Mouse (Mus musculus) olfactory bulb, adult 2 months (tissue): ENCODE results near the gene Sf3a2. TPM values are rescaled to one million over a fixed set of nuclear protein-coding genes. Genes with fewer than 3 reads are reported as not detected.

Source experiments
- H3K27ac ChIP-seq: fragments of 200-500 bp; 2 replicates; pipeline ENCODE4 v1.5.1; 2012; ENCODE audit warnings: low read depth, low read length; ENCODE audit not compliant: insufficient read depth
- H3K4me1 ChIP-seq: fragments of 200-500 bp; 2 replicates; pipeline ENCODE4 v1.6.1; 2012; ENCODE audit warnings: low read length; ENCODE audit not compliant: control insufficient read depth, insufficient read depth
- H3K4me3 ChIP-seq: fragments of 200-500 bp; 2 replicates; pipeline ENCODE4 v1.5.1; 2012; ENCODE audit warnings: mild to moderate bottlenecking, low read depth, low read length, moderate library complexity; ENCODE audit not compliant: insufficient read depth
- CTCF ChIP-seq: fragments of 200-500 bp; IDR thresholded peaks from 2 replicates; pipeline ENCODE4 v1.5.1; 2012; ENCODE audit warnings: low read depth, mild to moderate bottlenecking, low read length, moderate library complexity; ENCODE audit not compliant: insufficient read depth
- POLR2A ChIP-seq: fragments of 200-500 bp; IDR thresholded peaks from 2 replicates; pipeline ENCODE4 v1.6.1; 2012; ENCODE audit warnings: mild to moderate bottlenecking, low read depth, low read length, moderate library complexity; ENCODE audit not compliant: insufficient read depth
- WGBS: fragments of 180-500 bp; shearing (Covaris S2); methylation state at CpG from one replicate; pipeline ENCODE4 v1.1.7; 2018; 5-methylcytosine and 5-hydroxymethylcytosine counted together
- polyA plus RNA-seq: library from polyadenylated mRNA; stranded (reverse); fragments of >200 nt; gene quantifications from 2 replicates; pipeline ENCODE4 v1.2.4, GENCODE M21; 2012; ENCODE audit warnings: low replicate concordance; ENCODE audit not compliant: missing spikeins, insufficient read depth, insufficient read length

Gene Sf3a2
- polyA plus RNA-seq, 1 experiment, result not detected

DNA sequence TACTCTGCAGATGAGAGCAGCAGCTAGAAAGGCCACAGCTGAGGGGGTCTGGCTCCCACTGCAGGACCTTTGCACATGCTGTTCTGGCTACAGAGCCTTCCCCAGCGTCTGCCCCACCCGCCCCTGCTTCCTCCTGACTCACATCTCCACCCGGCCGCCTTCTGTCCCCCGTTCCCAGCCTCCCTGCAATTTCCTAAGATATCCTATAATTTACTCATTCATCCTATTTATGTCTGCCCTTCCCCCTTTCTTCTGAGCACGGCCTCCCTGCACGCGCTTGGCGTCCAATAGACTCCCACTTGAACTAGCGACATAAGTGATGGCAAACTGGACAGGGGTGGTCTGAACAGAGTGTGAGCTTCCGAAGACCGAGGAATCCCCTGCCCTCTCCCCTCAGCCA lies 47.7 kb downstream of the Sf3a2 start:
- 24% methylated on average over 12 of the region's 12 CpGs for WGBS
- Histone ChIP-seq H3K27ac (no peak overlapping the region), H3K4me1 (peaks cover 34% of the 10 kb centered on the region), H3K4me3 (no peak overlapping the region)
- TF ChIP-seq CTCF (no peak), POLR2A (no peak)

DNA sequence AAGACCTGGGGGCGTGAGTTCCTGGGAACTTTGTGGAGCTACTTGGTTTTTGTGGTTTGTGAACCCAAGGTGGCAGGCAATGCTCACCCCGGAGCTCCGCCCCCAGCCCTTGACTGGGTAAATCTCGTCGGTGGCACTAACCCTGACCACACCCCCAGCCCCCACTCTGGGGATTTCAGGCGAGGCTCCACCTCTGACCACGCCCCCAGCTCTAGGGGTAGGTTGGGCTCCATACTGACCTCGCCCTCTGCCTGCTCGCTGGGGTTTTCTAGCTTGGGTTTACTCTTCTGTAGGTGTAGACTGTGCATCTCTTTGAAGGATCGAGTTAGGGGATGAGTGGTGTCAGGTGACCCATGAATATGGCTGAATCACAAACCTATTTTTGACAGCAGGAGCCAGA lies 50.6 kb downstream of the Sf3a2 start:
- no peak overlapping the region for H3K4me3 ChIP-seq
- peaks cover 34% of the 10 kb centered on the region for H3K4me1 ChIP-seq
- WGBS, result 26% methylated on average over 10 of the region's 10 CpGs
- no peak overlapping the region for H3K27ac ChIP-seq
- TF ChIP-seq CTCF (no peak), POLR2A (no peak)

Other genes starting within 250 kb of the Sf3a2 start
- gene Rexo1, start 236.6 kb upstream of the Sf3a2 start, polyA plus RNA-seq, result not detected in 2 replicates
- not detected in 2 replicates for gene Klf16, start 220.9 kb upstream of the Sf3a2 start, polyA plus RNA-seq
- gene Abhd17a, start 207.9 kb upstream of the Sf3a2 start, polyA plus RNA-seq, result not detected in 2 replicates
- not detected in 2 replicates for gene Scamp4, start 195.3 kb upstream of the Sf3a2 start, polyA plus RNA-seq
- not detected in 2 replicates for gene Adat3, start 195.3 kb upstream of the Sf3a2 start, polyA plus RNA-seq
- not detected in 2 replicates for gene Gm49322, start 192.2 kb upstream of the Sf3a2 start, polyA plus RNA-seq
- 431 TPM in 1 of 2 replicates, not detected in the other for gene Csnk1g2, start 175.4 kb upstream of the Sf3a2 start, polyA plus RNA-seq
- gene Btbd2, start 141.1 kb upstream of the Sf3a2 start, polyA plus RNA-seq, result not detected in 2 replicates
- gene Mknk2, start 120.1 kb upstream of the Sf3a2 start, polyA plus RNA-seq, result not detected in 2 replicates
- not detected in 2 replicates for gene Mob3a, start 96.2 kb upstream of the Sf3a2 start, polyA plus RNA-seq
- not detected in 2 replicates for gene Izumo4, start 96.0 kb upstream of the Sf3a2 start, polyA plus RNA-seq
- gene Ap3d1, start 55.9 kb upstream of the Sf3a2 start, polyA plus RNA-seq, result 105 TPM in 1 of 2 replicates, not detected in the other
- 106 and 235 TPM in 2 replicates for gene Dot1l, start 43.0 kb upstream of the Sf3a2 start, polyA plus RNA-seq
- gene Plekhj1, start 428 bp downstream of the Sf3a2 start, polyA plus RNA-seq, result not detected in 2 replicates
- not detected in 2 replicates for gene Amh, start 7.0 kb downstream of the Sf3a2 start, polyA plus RNA-seq
- not detected in 2 replicates for gene Jsrp1, start 15.3 kb downstream of the Sf3a2 start, polyA plus RNA-seq
- gene Oaz1, start 28.5 kb downstream of the Sf3a2 start, polyA plus RNA-seq, result 801 TPM in 1 of 2 replicates, not detected in the other
- gene Lingo3, start 45.8 kb downstream of the Sf3a2 start, polyA plus RNA-seq, result not detected in 2 replicates
- not detected in 2 replicates for gene Lsm7, start 57.0 kb downstream of the Sf3a2 start, polyA plus RNA-seq
- not detected in 2 replicates for gene Sppl2b, start 57.1 kb downstream of the Sf3a2 start, polyA plus RNA-seq
- gene Tmprss9, start 73.7 kb downstream of the Sf3a2 start, polyA plus RNA-seq, result not detected in 2 replicates
- not detected in 2 replicates for gene Timm13, start 102.8 kb downstream of the Sf3a2 start, polyA plus RNA-seq
- not detected in 2 replicates for gene Lmnb2, start 120.0 kb downstream of the Sf3a2 start, polyA plus RNA-seq
- not detected in 2 replicates for gene Gadd45b, start 131.9 kb downstream of the Sf3a2 start, polyA plus RNA-seq
- gene Gng7, start 216.7 kb downstream of the Sf3a2 start, polyA plus RNA-seq, result not detected in 2 replicates
- gene Diras1, start 227.5 kb downstream of the Sf3a2 start, polyA plus RNA-seq, result not detected in 2 replicates
- not detected in 2 replicates for gene Slc39a3, start 239.2 kb downstream of the Sf3a2 start, polyA plus RNA-seq